Mouse (Mus musculus) liver, adult 2 months (tissue): ENCODE data around the gene Bcl11b. TPM values are rescaled to one million over a fixed set of nuclear protein-coding genes. Genes with fewer than 3 reads are reported as not detected.

Experiments
- DNase-seq: peaks from one replicate; pipeline ENCODE4 v3.0.0-alpha.2; 2011; ENCODE audit warnings: low read depth, low spot score; ENCODE audit errors: extremely low read depth
- H3K27ac ChIP-seq: fragments of 200-500 bp; replicated peaks from 2 replicates; pipeline ENCODE4 v1.5.1; 2012; ENCODE audit warnings: low read depth, mild to moderate bottlenecking, control low read depth, inconsistent platforms, low read length; ENCODE audit not compliant: insufficient read depth
- H3K27me3 ChIP-seq: fragments of 200-500 bp; 2 replicates; pipeline ENCODE4 v1.6.1; 2012; ENCODE audit warnings: mild to moderate bottlenecking, moderate library complexity, low read length, inconsistent platforms; ENCODE audit not compliant: control insufficient read depth, insufficient read depth
- H3K36me3 ChIP-seq: fragments of 200-500 bp; 2 replicates; pipeline ENCODE4 v1.6.1; 2012; ENCODE audit warnings: low read length, inconsistent platforms; ENCODE audit not compliant: control insufficient read depth, insufficient read depth
- H3K4me1 ChIP-seq: fragments of 200-500 bp; 2 replicates; pipeline ENCODE4 v1.6.1; 2011; ENCODE audit warnings: low read length; ENCODE audit not compliant: control insufficient read depth, insufficient read depth
- H3K4me3 ChIP-seq: fragments of 200-500 bp; 2 replicates; pipeline ENCODE4 v1.5.1; 2011; ENCODE audit warnings: low read depth, mild to moderate bottlenecking, control low read depth, low read length, moderate library complexity; ENCODE audit not compliant: insufficient read depth
- H3K79me2 ChIP-seq: fragments of 200-500 bp; 2 replicates; pipeline ENCODE4 v1.6.1; 2012; ENCODE audit warnings: inconsistent platforms, mild to moderate bottlenecking, low read length, moderate library complexity; ENCODE audit not compliant: control insufficient read depth, insufficient read depth
- H3K9ac ChIP-seq: fragments of 200-500 bp; 2 replicates; pipeline ENCODE4 v1.6.1; 2012; ENCODE audit warnings: low read depth, mild to moderate bottlenecking, control low read depth, inconsistent platforms, low read length
- CTCF ChIP-seq: fragments of 200-500 bp; IDR thresholded peaks from 2 replicates; pipeline ENCODE4 v1.5.1; 2011; ENCODE audit warnings: low read depth, low read length, control low read depth
- POLR2A ChIP-seq: fragments of 200-500 bp; IDR thresholded peaks from 2 replicates; pipeline ENCODE4 v1.6.1; 2011; ENCODE audit warnings: low read length, control low read depth; ENCODE audit not compliant: insufficient read depth; ENCODE audit errors: extremely low read depth
- WGBS: fragments of 180-500 bp; shearing (Covaris S2); methylation state at CpG from one replicate; pipeline ENCODE4 v1.1.7; 2018; 5-methylcytosine and 5-hydroxymethylcytosine counted together
- polyA plus RNA-seq: library from polyadenylated mRNA; depleted of rRNA; stranded (reverse); fragments of >200 nt; gene quantifications from 2 replicates; pipeline ENCODE4 v1.2.3, GENCODE M21; 2012
- total RNA-seq: library from RNA; depleted of rRNA; stranded (reverse); fragments of >200 nt; gene quantifications from 2 replicates; pipeline ENCODE4 v1.2.3, GENCODE M21; 2014

Gene Bcl11b
- total and polyA plus RNA-seq, 2 experiments, result 0.18 to 0.39 TPM

GRCm38 (mm10) chr12:108035412-108036078 is 32.1 kb upstream of the Bcl11b start:
- H3K4me1 ChIP-seq, result no peaks in the 10 kb centered on the region
- no peak overlapping the region for H3K4me3 ChIP-seq
- peak; percentile 30 for DNase-seq
- no peak for TF ChIP-seq CTCF
- no peak for TF ChIP-seq POLR2A
- H3K36me3 ChIP-seq, result no peaks in the 10 kb centered on the region
- H3K27me3 ChIP-seq, result no peaks in the 10 kb centered on the region
- H3K27ac ChIP-seq, result no peak overlapping the region
- no peak overlapping the region for H3K9ac ChIP-seq
- no peaks in the 10 kb centered on the region for H3K79me2 ChIP-seq
- WGBS, result 34% methylated on average over 13 of the region's 13 CpGs

DNA sequence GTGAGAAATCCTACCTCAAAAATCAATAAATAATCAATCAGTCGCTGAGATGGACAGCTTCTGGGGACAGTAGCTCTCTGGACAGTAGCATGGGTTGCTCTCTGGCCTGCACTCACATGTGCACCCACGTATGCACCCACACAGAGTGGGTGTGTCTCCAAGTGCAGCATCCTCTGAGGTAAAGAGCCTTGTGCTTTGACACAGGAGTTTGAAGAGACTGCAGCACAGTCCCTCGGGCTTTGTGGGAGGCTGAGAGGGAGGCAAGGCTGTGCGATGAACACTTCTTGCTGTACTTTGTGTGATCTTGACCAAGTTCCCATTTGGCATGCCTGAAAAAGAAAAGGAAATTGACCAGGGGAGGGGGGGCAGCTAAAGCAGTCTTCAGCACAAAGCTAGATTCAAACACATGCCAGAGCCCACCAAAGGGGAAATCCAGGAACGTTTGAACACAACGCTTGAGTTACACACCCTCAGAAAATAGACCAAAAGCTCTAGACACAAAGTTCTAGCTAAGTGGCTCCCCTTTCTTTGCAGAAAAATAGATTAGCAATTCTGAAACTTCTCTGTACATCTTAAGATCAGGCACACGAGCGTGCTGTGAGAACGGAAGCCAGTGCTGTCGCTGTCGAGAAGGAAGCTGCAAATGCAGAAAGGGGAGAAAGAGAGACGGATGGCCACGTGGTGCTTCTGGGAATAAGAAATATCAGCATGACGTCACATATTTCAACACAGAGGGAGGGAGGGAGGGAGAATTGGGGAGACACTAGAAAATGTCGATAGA is 19.6 kb upstream of the Bcl11b start:
- H3K27ac ChIP-seq, result no peak overlapping the region
- H3K4me1 ChIP-seq, result no peaks in the 10 kb centered on the region
- H3K9ac ChIP-seq, result no peak overlapping the region
- no peak overlapping the region for H3K4me3 ChIP-seq
- WGBS, result 74% methylated on average over 15 of the region's 15 CpGs
- no peaks in the 10 kb centered on the region for H3K27me3 ChIP-seq
- H3K36me3 ChIP-seq, result no peaks in the 10 kb centered on the region
- DNase-seq, result no peak
- TF ChIP-seq CTCF (no peak), POLR2A (no peak)
- H3K79me2 ChIP-seq, result no peaks in the 10 kb centered on the region

GRCm38 (mm10) chr12:108012003-108012402 is 8.6 kb upstream of the Bcl11b start:
- TF ChIP-seq CTCF, result no peak
- TF ChIP-seq POLR2A, result no peak
- Histone ChIP-seq H3K4me3 (no peak overlapping the region), H3K27ac (no peak overlapping the region), H3K36me3 (no peaks in the 10 kb centered on the region), H3K9ac (no peak overlapping the region), H3K79me2 (no peaks in the 10 kb centered on the region), H3K4me1 (no peaks in the 10 kb centered on the region), H3K27me3 (no peaks in the 10 kb centered on the region)
- WGBS, result 91% methylated on average over 12 of the region's 12 CpGs
- no peak for DNase-seq

DNA sequence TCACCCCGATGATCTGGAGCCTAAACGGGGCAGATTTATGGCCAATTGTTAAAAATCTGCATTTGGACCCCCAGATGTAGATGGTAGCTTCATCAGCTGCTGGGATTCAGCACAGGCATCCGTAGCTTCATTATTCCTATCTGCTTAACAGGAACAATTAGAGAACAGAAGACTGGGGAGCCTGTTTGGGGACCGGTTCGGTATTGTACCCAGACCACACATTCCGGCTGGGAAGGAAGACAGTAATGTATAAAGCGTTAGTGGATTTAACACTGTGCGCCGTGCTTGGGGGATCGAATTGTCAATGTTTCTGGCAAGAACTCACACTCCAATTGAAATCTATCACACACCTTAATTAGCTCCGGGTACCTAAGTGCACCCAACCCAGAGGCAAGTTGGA is 6.9 kb upstream of the Bcl11b start:
- Histone ChIP-seq H3K36me3 (no peaks in the 10 kb centered on the region), H3K27ac (no peak overlapping the region), H3K79me2 (no peaks in the 10 kb centered on the region), H3K9ac (no peak overlapping the region), H3K27me3 (peaks cover 6% of the 10 kb centered on the region), H3K4me3 (no peak overlapping the region), H3K4me1 (no peaks in the 10 kb centered on the region)
- WGBS, result 86% methylated on average over 11 of the region's 11 CpGs
- DNase-seq, result no peak
- TF ChIP-seq POLR2A, result no peak
- TF ChIP-seq CTCF, result no peak

DNA sequence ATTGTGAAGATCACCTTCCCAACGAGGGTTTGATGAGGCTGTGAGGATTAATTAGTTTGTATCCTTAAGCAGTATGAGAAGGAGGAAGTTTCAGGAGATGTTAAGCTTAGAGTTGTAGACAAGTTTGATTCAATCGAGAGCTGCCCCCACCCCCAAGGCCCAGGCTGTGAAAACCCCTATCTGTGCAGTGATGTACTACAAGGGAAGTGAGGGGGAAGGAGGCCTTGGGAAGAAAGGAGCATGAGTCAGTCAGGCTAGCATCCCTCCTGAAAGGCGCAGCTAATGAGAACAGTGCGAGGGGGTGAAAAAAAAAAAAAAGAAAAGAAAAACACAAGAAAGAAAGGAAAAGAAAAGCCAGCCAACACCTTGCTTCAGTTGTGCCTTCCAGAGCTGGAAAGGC is 5.8 kb upstream of the Bcl11b start:
- Histone ChIP-seq H3K27me3 (peaks cover 15% of the 10 kb centered on the region), H3K9ac (no peak overlapping the region), H3K36me3 (no peaks in the 10 kb centered on the region), H3K79me2 (no peaks in the 10 kb centered on the region), H3K27ac (no peak overlapping the region), H3K4me1 (no peaks in the 10 kb centered on the region), H3K4me3 (no peak overlapping the region)
- TF ChIP-seq CTCF (no peak), POLR2A (no peak)
- 50% methylated on average over 4 of the region's 4 CpGs for WGBS
- DNase-seq, result no peak
